Mouse (Mus musculus) testis, adult 2 months (tissue): ENCODE measurements around the gene Hoxa10.

Experiments used
- CTCF ChIP-seq: fragments of 200-500 bp; IDR thresholded peaks from 2 replicates; pipeline ENCODE4 v1.5.1; 2012; ENCODE audit warnings: low read depth, mild to moderate bottlenecking, inconsistent platforms, low read length, moderate library complexity; ENCODE audit not compliant: control insufficient read depth, insufficient read depth, insufficient replicate concordance
- POLR2A ChIP-seq: fragments of 200-500 bp; IDR thresholded peaks from 2 replicates; pipeline ENCODE4 v1.6.1; 2012; ENCODE audit warnings: low read depth, mild to moderate bottlenecking, inconsistent platforms, low read length, moderate library complexity; ENCODE audit not compliant: control insufficient read depth

DNA sequence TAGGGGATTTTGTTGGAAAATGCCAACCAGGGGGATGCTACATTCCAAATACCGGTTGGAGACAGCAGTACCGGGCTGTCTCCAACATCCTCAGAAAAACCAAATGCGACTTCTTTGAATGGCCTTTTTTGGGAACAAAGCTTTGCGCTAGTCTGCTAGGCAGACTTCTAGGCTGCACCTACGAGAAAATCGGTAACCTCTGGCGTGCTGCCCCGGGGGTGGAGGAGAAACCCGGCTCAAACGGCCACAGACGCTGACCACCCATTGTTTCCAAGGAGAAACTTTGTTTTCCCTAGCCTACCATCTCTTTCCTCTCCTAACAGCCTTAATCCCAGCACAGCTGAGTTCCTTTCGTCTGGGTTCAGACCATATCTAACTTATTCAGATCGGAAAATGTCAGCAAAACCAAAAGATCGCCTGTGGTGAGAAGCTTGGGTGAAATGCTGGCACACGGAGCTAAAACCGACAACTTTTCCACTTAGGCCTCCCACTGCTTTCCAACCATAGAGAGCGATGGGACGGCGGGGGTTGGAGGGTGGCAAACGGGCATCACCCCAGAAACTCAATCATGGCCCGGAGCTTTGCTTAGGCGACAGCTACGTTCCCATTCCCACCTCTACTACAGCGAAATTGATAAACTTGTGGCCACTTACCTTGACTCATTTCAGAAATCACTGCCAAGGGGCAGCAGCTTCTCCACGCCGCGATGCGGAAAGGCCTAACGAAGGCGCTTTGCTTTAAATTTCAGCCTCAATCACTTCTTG, 847 bp downstream of the Hoxa10 start:
- TF ChIP-seq CTCF: no peak
- no peak for TF ChIP-seq POLR2A
